Mouse (Mus musculus) liver, adult (tissue): ENCODE measurements around the gene Nhlrc2.

Experiments used
- GATA4 ChIP-seq: IDR thresholded peaks from 2 replicates; pipeline ENCODE4 v1.6.1; 2014; ENCODE audit warnings: mild to moderate bottlenecking, low read length; ENCODE audit not compliant: insufficient replicate concordance

Gene Nhlrc2

DNA sequence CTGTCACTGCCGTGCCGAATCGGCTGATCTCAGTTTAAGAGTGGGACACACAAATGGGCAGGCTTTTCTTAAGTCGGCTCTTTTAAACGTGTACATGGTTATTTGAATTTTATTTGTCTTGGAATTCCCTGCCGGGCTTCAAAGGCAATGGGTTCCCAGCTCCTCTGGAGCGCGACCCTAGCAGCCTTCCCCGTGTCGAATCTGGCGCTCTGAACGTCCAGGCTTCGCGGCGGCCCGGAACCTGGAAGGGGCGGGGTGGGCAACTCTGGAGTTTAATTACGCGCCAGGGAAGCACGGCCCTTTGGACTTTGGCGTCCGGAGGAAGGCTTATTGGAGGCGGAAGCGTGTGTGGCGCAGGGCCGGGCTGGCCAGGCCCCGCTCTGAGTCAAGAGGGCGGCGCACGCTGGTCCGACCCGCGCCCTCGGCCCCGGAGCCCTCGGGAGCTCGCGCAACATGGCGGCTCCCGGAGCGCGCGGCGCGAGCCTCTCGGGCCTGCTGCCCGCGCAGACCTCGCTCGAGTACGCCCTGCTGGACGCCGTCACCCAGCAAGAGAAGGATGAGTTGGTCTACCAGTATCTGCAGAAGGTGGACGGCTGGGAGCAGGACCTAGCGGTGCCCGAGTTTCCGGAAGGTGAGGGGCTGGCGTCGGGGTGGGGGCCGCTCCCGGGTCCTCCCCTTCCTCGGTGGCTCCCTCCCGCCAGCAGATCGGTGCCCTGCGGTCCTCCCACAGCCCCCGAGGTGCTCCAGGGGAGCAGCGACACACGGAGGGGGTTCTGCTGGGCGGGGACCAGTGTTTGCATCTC, at the start of gene Nhlrc2:
Gene Nhlrc2, plus strand, starts transcription at position 32 of the 803 bp plus-strand sequence.
- TF ChIP-seq GATA4, result peak; percentile 59; the same call in 1 of the 2 replicates

- TF ChIP-seq GATA4, result no peak; the same call in 1 of the 2 replicates
Observed at GRCm38 (mm10) chr19:56531251-56531650, 16.8 kb upstream of the Nhlrc2 start.

DNA sequence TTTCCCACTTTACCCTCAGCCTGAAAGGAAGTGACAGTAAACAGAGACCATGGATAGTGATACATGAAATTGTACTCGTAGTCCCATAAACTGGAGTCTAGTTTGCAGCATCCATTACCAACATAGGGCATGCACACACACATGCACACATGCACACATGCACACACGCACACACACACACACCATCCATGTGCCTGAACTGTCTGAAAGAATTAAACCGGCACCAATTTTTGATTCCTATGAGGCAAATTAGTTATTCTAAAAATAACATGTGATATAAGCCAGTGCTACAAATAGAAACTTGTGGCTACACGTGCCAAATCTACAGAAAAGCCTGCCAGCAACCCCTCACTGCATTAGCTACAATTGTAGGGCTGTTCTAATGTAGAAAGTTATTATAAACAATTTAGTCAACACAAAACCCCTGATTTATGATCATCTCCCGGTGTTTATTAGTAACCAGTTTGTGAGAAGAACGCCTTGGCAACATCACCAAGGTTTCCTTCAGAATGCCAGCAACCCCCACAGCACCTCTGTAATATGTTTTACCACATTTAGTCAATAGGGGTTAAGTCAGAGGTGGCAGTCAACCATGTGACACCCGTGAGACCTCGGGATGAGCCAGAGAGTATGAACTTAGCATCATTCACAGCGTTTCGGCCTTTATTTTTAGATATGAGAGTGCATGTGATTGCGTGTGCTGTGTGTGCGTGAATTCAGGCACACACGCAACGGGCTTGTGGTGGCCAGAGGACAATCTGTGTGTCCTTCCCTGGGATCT, 14.6 kb upstream of the Nhlrc2 start:
- no peak for TF ChIP-seq GATA4

- TF ChIP-seq GATA4, result no peak
Observed at GRCm38 (mm10) chr19:56534337-56534736, 13.7 kb upstream of the Nhlrc2 start.

- TF ChIP-seq GATA4, result no peak
Observed at GRCm38 (mm10) chr19:56535064-56535463, 13.0 kb upstream of the Nhlrc2 start.

DNA sequence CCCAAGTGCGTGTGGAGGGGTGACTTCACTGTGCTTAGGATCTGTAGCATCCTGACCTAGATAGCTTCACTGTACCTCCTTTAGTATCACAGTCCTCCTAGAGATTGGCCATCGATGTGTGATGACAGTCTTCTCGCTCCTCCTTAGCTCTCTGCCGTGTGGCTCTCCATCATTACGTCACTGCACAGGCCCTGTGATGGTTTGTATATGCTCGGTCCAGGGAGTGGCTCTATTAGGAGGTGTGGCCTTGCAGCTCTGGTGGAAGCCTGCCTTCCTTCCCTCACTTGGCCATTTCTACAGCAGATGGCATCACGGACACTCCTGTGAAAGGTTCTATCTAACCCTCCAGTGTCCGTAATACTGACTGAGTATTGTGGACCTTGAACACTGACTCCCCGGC, 12.3 kb upstream of the Nhlrc2 start:
- no peak for TF ChIP-seq GATA4

DNA sequence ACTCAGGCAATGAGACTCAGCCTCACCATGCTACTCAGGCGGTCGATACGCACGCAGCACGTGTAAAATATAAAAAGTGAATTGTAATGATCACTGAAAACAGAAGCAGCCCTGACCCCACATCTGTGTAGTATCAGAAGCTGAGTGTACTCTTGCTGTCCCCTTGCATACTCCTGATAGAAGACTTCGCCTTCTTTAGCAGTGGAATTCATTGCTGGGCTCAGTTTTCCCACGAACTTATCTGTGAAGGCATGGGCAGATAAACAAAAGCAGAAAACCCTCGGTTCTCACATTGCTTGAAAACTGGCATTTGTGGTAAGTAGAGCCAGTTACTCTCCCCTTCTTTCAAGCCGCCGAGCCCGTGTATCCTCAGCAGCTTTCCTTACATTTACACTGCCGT, 4.7 kb upstream of the Nhlrc2 start:
- TF ChIP-seq GATA4, result no peak

DNA sequence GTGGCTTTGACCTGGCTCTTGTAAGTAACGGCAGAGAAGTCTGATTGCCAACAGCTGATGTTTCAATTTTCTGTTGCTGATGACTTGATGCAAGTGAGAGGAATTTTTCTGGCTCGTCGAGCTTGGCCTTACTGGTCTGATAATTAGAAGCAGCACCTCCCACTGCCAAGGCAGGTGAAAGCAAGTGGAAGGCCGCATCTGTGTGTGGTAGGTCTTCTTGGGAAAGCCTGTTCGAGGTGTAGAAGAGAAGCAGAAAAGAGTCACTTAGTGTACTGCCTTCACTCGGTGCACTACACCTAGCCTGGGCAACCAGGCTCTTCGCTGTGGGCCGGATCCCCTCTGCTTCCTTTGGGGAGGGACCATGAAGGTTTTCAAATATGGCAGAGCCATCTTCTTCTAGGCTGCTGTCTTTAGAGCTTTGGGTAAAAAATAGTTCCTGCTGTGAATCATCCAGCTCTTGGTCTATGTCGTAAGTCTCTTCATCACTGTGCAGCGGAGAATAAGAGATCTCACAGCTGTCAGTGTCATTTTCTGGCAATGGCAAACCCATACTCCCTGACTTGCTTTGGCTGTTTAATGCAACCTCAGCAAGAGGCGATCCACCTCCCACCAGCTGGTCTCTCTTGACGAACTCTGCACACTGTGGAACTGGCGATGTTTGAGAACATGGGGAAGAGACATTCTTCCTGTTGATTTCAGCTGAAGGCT, 3.2 kb upstream of the Nhlrc2 start:
- TF ChIP-seq GATA4, result no peak

DNA sequence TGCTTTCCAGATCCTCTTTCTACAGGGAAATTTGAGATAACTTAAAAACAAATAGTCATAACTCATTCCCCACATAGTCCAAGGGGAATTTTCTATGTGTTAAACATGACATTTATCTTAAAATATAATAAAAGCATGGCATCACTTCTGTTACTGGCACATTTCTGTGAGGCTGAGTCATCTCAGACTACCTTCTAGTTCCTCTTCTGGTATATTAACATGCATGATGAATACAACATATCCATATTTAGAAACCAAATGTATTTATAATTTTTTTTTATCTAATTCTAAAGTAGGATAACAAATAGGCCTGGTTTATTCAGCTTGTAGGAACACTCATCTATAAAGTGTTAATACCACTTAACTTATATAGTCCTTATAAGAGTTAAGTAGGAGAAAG, 2.0 kb upstream of the Nhlrc2 start:
- no peak for TF ChIP-seq GATA4

GRCm38 (mm10) chr19:56547456-56548229, 418 bp upstream of the Nhlrc2 start, which contains the start of gene Dclre1a:
TSS of gene Dclre1a (minus strand) at chr19:56548222.
- TF ChIP-seq GATA4, result no peak

DNA sequence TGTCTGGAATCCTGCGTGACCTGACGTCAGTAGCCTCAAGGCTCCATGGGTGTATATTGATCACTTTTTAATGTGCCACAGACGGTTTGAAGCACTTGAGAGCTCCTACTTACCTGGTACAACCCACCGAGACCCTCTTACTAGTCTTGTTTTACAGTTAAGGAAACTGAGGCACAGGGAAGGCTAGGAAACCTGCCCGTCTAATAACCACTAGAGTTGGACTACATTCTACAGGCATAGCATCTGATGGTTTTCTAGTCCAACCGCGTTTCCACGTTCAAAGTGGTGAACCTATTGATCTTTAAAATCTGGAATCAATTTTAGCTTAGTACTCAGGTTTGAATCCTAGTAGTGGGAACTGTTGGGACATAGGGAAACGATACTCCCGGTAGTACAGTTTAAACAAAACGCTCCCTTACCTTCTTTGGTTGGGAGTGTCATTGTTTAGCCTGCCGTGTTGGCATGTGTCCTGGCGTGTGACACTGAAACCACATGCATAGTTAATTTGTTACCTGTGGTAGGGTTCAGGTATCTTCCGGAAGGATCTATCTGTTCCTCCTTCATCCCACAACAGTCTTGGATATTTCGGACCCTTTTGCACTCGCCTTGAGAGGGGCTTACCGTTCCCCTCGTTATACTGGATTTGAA, 1.1 kb downstream of the Nhlrc2 start:
- no peak for TF ChIP-seq GATA4

DNA sequence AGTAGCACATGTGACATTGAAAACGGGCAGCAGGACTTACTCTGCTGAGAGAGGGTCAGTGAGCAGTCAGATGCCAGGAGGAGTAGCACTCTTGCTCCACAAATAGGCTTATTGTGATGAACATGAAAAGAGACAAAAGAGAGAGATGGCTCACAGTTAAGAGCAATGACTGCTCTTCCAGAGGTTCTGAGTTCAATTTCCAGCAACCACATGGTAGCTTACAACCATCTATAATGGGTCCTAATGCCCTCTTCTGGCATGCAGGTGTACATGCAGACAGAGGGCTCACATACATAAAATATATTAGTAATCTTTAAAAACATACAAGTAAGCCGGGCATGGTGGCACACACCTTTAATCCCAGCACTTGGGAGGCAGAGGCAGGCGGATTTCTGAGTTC, 5.1 kb downstream of the Nhlrc2 start:
- TF ChIP-seq GATA4, result no peak

GRCm38 (mm10) chr19:56555972-56556371, 7.9 kb downstream of the Nhlrc2 start:
- no peak for TF ChIP-seq GATA4

DNA sequence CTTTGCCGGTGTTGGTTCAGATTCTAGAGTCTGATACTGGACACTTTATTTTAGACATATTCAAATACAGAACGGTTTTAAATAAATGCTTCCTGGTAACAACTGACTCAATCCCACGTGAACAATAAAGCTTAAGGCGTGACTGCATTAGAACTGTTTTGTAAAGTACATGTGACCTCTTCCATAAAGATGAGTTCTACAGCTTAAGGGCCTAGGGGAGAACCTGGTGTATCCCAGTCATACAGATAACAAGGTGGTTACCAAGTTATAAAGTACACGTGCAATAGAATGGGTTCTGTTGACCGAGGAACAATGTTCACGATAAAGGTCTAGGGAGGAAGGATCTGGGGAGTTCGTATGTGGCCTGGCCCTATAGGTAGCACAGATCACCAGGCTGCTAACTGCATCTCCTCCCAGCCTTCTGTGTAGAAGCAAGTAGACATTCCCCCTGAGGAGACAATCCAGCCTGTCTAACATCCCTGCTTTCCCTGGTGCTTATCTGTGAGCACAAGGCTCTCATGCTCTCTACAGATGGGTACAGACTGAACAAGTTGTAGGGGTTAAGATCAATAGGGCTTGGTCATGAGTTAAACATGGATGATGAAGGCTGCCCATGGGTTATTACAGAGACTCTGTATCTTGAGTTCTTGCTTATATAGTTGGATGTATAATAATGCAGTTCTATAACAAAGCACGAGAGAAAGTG, 14.5 kb downstream of the Nhlrc2 start:
- no peak for TF ChIP-seq GATA4
